Mouse (Mus musculus): ENCODE measurements around the gene Zbtb21. TPM values are rescaled to one million over a fixed set of nuclear protein-coding genes. Genes with fewer than 3 reads are reported as not detected.

Zbtb21 gene
- polyA plus RNA-seq, 1 experiment: 19.1 TPM

DNA sequence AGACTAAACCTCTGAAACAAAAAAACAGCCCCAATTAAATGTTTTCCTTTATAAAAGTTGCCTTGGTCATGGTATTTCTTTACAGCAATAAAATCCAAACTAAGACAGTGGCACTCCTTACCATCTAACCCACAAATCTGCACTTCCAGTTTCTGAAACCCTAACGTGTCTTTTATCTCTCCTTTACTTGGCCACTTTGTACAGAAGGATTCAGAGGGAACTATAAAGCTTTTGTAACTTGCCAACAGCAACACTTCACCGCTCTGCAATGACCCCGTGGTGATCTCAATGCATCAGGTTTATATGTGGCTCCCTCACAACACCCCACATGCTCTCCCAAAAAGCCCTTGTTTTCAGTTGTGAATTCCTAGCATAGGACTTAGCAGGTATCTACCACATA lies 2.1 kb downstream of the Zbtb21 start:
- Histone ChIP-seq H3K27ac (ENCODE audit: control insufficient read depth, insufficient read depth, low read length) (no peak overlapping the region), H3K4me1 (replicated peaks; ENCODE audit: control insufficient read depth, insufficient read depth, low read length) (peaks cover 2% of the 10 kb centered on the region), H3K4me3 (ENCODE audit: control insufficient read depth, insufficient read depth, low read length) (no peak overlapping the region), H3K27me3 (ENCODE audit: control insufficient read depth, insufficient read depth, low read length) (no peaks in the 10 kb centered on the region), H3K36me3 (ENCODE audit: control insufficient read depth, insufficient read depth, low read length) (peaks cover 13% of the 10 kb centered on the region; the same call in 1 of the 2 replicates)
- TF ChIP-seq POLR2A (IDR thresholded peaks at IDR 0.05; ENCODE audit: control insufficient read depth, extremely low read depth, insufficient read depth, low read length, poor library complexity) (no peak), CTCF (IDR thresholded peaks at IDR 0.05; ENCODE audit: borderline replicate concordance, control insufficient read depth, extremely low read depth, insufficient read depth, low read length, poor library complexity) (no peak)
- no peak for DNase-seq
- WGBS: 93% methylated on average over 3 of the region's 3 CpGs

DNA sequence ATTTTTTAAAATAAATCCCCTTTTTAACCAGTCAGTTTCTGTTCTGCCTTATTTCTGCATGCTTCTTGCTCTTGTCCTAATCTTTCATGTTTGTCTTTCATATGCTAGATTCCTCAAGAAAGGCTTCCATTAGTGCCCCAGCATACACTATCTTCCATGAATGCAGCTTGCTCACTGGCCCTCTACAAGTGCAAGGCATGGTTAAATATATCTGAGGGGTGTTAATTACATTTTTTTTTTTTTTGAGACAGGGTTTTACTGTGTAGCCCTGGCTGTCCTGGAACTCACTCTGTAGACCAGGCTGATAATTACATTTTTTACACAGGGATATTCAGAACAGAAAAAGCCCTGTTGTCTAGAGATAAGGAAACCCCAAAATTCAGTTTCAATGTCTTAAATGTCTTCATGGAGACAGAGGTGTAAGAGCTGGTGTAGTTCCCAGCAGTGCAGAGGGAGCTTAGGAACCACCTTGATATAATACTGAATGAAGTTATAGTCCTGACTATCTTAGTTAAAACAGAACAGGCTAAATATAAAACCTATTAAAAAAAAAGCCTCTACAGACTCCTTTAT lies 3.9 kb downstream of the Zbtb21 start:
- H3K4me3 ChIP-seq (ENCODE audit: control insufficient read depth, insufficient read depth, low read length): no peak overlapping the region
- DNase-seq: no peak
- no peak overlapping the region for H3K27ac ChIP-seq (ENCODE audit: control insufficient read depth, insufficient read depth, low read length)
- TF ChIP-seq CTCF (IDR thresholded peaks at IDR 0.05; ENCODE audit: borderline replicate concordance, control insufficient read depth, extremely low read depth, insufficient read depth, low read length, poor library complexity): no peak
- no peak for TF ChIP-seq POLR2A (IDR thresholded peaks at IDR 0.05; ENCODE audit: control insufficient read depth, extremely low read depth, insufficient read depth, low read length, poor library complexity)
- no peaks in the 10 kb centered on the region for H3K27me3 ChIP-seq (ENCODE audit: control insufficient read depth, insufficient read depth, low read length)
- H3K36me3 ChIP-seq (ENCODE audit: control insufficient read depth, insufficient read depth, low read length): peaks cover 13% of the 10 kb centered on the region; the same call in 1 of the 2 replicates
- H3K4me1 ChIP-seq (replicated peaks; ENCODE audit: control insufficient read depth, insufficient read depth, low read length): peaks cover 2% of the 10 kb centered on the region

DNA sequence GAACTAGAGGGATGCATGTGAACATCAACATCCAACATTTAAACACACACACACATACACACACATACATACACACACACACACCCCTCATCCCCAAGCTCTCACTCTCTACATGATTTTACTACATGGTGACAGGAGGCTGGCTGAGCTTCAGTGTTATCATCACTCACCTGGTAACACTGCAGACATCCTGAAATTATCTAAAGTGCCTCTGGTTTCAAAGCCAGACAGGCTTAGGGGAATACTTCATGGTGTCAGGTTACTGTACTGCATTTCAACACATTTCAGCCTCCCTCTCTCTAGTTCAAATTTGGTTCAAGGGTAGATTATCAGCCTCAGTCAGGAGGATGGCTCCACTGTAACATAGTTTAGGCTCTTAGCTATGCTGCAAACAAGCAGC lies 4.8 kb downstream of the Zbtb21 start:
- Histone ChIP-seq H3K27me3 (ENCODE audit: control insufficient read depth, insufficient read depth, low read length) (no peaks in the 10 kb centered on the region), H3K4me1 (replicated peaks; ENCODE audit: control insufficient read depth, insufficient read depth, low read length) (peaks cover 2% of the 10 kb centered on the region), H3K36me3 (ENCODE audit: control insufficient read depth, insufficient read depth, low read length) (peaks cover 16% of the 10 kb centered on the region), H3K27ac (ENCODE audit: control insufficient read depth, insufficient read depth, low read length) (no peak overlapping the region), H3K4me3 (ENCODE audit: control insufficient read depth, insufficient read depth, low read length) (no peak overlapping the region)
- no peak for TF ChIP-seq CTCF (IDR thresholded peaks at IDR 0.05; ENCODE audit: borderline replicate concordance, control insufficient read depth, extremely low read depth, insufficient read depth, low read length, poor library complexity)
- no peak for DNase-seq

DNA sequence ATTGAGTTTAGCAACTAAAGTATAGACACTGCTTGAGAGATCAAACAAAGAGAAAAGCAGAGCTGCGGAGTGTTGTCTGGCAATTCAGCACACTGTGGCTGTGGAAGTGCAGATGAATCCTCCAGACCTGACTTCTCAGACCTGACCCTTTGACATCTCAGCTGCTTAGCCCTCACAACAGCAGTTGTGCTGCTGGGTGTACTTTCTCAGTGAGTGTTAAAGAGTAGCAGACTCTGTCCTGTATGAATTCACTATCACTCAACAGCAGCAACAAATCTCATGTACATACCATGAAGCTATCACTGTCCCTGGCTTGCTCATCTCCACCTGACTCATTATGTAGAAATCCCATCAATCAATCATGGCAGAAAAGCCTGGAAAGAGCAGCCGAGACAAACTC lies 6.4 kb downstream of the Zbtb21 start:
- H3K27ac ChIP-seq (ENCODE audit: control insufficient read depth, insufficient read depth, low read length): no peak overlapping the region
- H3K27me3 ChIP-seq (ENCODE audit: control insufficient read depth, insufficient read depth, low read length): no peaks in the 10 kb centered on the region
- H3K4me3 ChIP-seq (ENCODE audit: control insufficient read depth, insufficient read depth, low read length): no peak overlapping the region
- no peak for TF ChIP-seq POLR2A (IDR thresholded peaks at IDR 0.05; ENCODE audit: control insufficient read depth, extremely low read depth, insufficient read depth, low read length, poor library complexity)
- TF ChIP-seq CTCF (IDR thresholded peaks at IDR 0.05; ENCODE audit: borderline replicate concordance, control insufficient read depth, extremely low read depth, insufficient read depth, low read length, poor library complexity): no peak
- peaks cover 32% of the 10 kb centered on the region for H3K36me3 ChIP-seq (ENCODE audit: control insufficient read depth, insufficient read depth, low read length)
- DNase-seq: no peak
- no peaks in the 10 kb centered on the region for H3K4me1 ChIP-seq (replicated peaks; ENCODE audit: control insufficient read depth, insufficient read depth, low read length)
- 97% methylated on average over 2 of the region's 2 CpGs for WGBS

DNA sequence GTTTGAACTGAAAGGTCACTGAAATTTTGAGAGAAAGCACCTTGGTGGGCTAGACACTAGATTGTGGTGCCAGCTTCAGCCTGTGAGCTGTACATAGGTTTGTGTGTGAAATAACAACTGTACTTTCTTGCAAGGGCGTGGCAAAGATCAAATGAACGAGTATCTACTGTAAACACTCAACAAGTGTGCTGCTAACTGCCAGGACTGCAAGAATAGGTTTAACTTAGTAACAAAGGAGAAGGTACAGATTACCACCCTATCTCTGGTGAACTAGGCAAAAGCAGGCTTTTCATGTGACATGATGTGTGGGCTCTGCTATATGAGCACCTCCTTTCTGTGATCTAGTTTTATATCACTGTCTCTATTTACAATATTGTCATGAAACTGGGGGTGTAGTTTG lies 9.1 kb downstream of the Zbtb21 start:
- Histone ChIP-seq H3K4me1 (replicated peaks; ENCODE audit: control insufficient read depth, insufficient read depth, low read length) (no peaks in the 10 kb centered on the region), H3K4me3 (ENCODE audit: control insufficient read depth, insufficient read depth, low read length) (no peak overlapping the region), H3K27ac (ENCODE audit: control insufficient read depth, insufficient read depth, low read length) (no peak overlapping the region), H3K36me3 (ENCODE audit: control insufficient read depth, insufficient read depth, low read length) (peaks cover 34% of the 10 kb centered on the region), H3K27me3 (ENCODE audit: control insufficient read depth, insufficient read depth, low read length) (no peaks in the 10 kb centered on the region)
- 92% methylated on average over 2 of the region's 2 CpGs for WGBS
- TF ChIP-seq CTCF (IDR thresholded peaks at IDR 0.05; ENCODE audit: borderline replicate concordance, control insufficient read depth, extremely low read depth, insufficient read depth, low read length, poor library complexity) (no peak), POLR2A (IDR thresholded peaks at IDR 0.05; ENCODE audit: control insufficient read depth, extremely low read depth, insufficient read depth, low read length, poor library complexity) (no peak)
- no peak for DNase-seq

DNA sequence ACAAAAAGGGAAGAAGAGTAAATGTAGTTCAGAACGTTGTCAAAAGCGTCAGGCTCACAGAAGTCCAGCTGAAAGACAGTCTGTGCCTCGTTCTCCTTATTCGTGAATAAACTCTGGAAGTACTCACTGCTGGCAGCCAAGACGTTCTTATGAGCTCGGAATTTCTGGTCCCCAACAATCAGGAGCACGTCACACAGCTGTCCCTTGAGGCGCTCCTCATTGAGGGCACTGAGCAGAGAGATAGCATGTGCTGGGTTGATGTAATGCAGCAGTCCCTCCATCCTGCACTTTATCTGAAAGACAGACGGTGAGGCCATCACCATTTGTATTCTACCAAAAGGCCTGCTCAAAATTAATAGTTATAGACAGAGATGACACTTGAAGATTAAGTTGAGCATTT lies 9.6 kb downstream of the Zbtb21 start:
- H3K4me1 ChIP-seq (replicated peaks; ENCODE audit: control insufficient read depth, insufficient read depth, low read length): no peaks in the 10 kb centered on the region
- WGBS: 93% methylated on average over 9 of the region's 9 CpGs
- peaks cover 34% of the 10 kb centered on the region for H3K36me3 ChIP-seq (ENCODE audit: control insufficient read depth, insufficient read depth, low read length)
- no peak overlapping the region for H3K4me3 ChIP-seq (ENCODE audit: control insufficient read depth, insufficient read depth, low read length)
- H3K27ac ChIP-seq (ENCODE audit: control insufficient read depth, insufficient read depth, low read length): no peak overlapping the region
- TF ChIP-seq POLR2A (IDR thresholded peaks at IDR 0.05; ENCODE audit: control insufficient read depth, extremely low read depth, insufficient read depth, low read length, poor library complexity): no peak
- no peak for TF ChIP-seq CTCF (IDR thresholded peaks at IDR 0.05; ENCODE audit: borderline replicate concordance, control insufficient read depth, extremely low read depth, insufficient read depth, low read length, poor library complexity)
- DNase-seq: no peak
- H3K27me3 ChIP-seq (ENCODE audit: control insufficient read depth, insufficient read depth, low read length): no peaks in the 10 kb centered on the region

DNA sequence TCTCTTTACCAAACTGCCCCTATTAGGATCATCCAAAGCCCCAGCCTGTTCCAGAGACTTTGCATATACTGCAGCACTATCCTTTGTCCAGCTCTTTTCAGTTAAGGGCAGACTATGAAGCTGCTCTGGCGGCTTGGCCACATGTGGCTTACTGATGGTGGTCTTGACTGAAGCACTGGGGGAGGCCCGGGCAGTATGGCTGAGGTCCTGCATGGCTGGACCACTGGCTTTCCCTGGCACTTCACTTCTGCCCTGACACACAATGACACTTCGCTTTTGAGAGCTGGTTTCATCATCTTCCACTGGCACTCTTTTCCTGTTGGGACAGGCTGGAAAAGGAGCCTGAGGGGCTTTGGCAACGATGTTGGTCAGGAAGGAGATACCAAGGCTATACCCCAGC lies 10.1 kb downstream of the Zbtb21 start:
- WGBS: 96% methylated on average over 4 of the region's 4 CpGs
- H3K27ac ChIP-seq (ENCODE audit: control insufficient read depth, insufficient read depth, low read length): no peak overlapping the region

More for the DNA sequence above, 10.1 kb downstream of the Zbtb21 start:
- H3K4me3 ChIP-seq (ENCODE audit: control insufficient read depth, insufficient read depth, low read length): no peak overlapping the region
- peaks cover 34% of the 10 kb centered on the region for H3K36me3 ChIP-seq (ENCODE audit: control insufficient read depth, insufficient read depth, low read length)
- DNase-seq: no peak
- no peaks in the 10 kb centered on the region for H3K4me1 ChIP-seq (replicated peaks; ENCODE audit: control insufficient read depth, insufficient read depth, low read length)
- H3K27me3 ChIP-seq (ENCODE audit: control insufficient read depth, insufficient read depth, low read length): no peaks in the 10 kb centered on the region
- TF ChIP-seq CTCF (IDR thresholded peaks at IDR 0.05; ENCODE audit: borderline replicate concordance, control insufficient read depth, extremely low read depth, insufficient read depth, low read length, poor library complexity): no peak
- no peak for TF ChIP-seq POLR2A (IDR thresholded peaks at IDR 0.05; ENCODE audit: control insufficient read depth, extremely low read depth, insufficient read depth, low read length, poor library complexity)
